Mouse (Mus musculus): ENCODE data around the gene Zbtb21.

DNA sequence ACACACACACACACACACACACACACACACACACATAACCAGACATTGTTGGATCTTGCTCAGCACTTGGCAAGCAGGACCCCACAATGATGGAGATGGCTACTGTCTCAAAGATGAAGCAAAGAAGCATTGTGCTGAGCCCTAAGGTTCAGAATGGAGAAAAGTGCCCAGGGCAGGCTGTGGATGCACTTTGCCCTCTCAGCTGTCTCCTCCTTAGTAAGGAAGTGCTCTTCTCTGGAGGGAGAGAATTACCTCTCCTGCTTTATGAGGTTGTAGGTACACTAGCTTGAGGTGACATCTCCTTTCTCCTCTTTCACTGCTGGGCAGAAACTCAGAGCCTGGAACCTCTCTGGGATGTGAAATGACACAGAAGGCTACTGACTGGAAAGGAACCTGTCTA is 49.5 kb downstream of the Zbtb21 start:
- no peak for TF ChIP-seq EP300 (IDR thresholded peaks at IDR 0.05; ENCODE audit: low read depth)
- TF ChIP-seq CTCF (IDR thresholded peaks at IDR 0.05; ENCODE audit: low read depth): no peak

All from liver, postnatal 0 days (tissue).